ENCODE assay signal across 8 mouse cellular contexts in genomic region chr3:100916844-100917243, GRCm38 (mm10). TPM values are rescaled to one million over a fixed set of nuclear protein-coding genes. Genes with fewer than 3 reads are reported as not detected.
DNase-seq lines count a peak whose midpoint lies in the region; ATAC-seq and TF ChIP-seq lines count a peak whose summit lies in the region.

No protein-coding gene starts in this region.

- H3K9me3 ChIP-seq in embryonic facial prominence, embryonic 11.5 days (replicated peaks; ENCODE audit: control insufficient read depth, low read length): no peaks in the 10 kb centered on the region
- H3K9me3 ChIP-seq in embryonic facial prominence, embryonic 10.5 days: no peaks in the 10 kb centered on the region
- H3K9me3 ChIP-seq in liver, embryonic 16.5 days (replicated peaks; ENCODE audit: control insufficient read depth, low read length): no peaks in the 10 kb centered on the region

- no peak overlapping the region for H3K27ac ChIP-seq in embryonic facial prominence, embryonic 11.5 days (replicated peaks; ENCODE audit: low read depth, low read length)
- no peak overlapping the region for H3K27ac ChIP-seq in embryonic facial prominence, embryonic 10.5 days (replicated peaks)
- no peak overlapping the region for H3K27ac ChIP-seq in cortical plate, adult 2 months (ENCODE audit: insufficient read depth, low read length)
- no peak overlapping the region for H3K27ac ChIP-seq in liver, embryonic 16.5 days (ENCODE audit: low read length)

- TF ChIP-seq POLR2A in cortical plate, adult 2 months (IDR thresholded peaks at IDR 0.05; ENCODE audit: extremely low read depth, insufficient read depth, low read length): no peak

- H3K4me2 ChIP-seq in embryonic facial prominence, embryonic 11.5 days (ENCODE audit: low read depth, low read length): no peak overlapping the region
- H3K4me2 ChIP-seq in liver, embryonic 16.5 days (ENCODE audit: low read depth, low read length): peak overlapping the region; percentile 24; the same call in 1 of the 2 replicates

- WGBS in embryonic facial prominence, embryonic 11.5 days: 20% methylated on average over 7 of the region's 7 CpGs
- 25% methylated on average over 7 of the region's 7 CpGs for WGBS in embryonic facial prominence, embryonic 10.5 days
- 10% methylated on average over 7 of the region's 7 CpGs for WGBS in liver, embryonic 16.5 days (ENCODE audit: insufficient replicate concordance)

- ATAC-seq in embryonic facial prominence, embryonic 11.5 days (replicated peaks; ENCODE audit: insufficient number of reproducible peaks, low FRiP score, low TSS enrichment, low read depth): no peak
- no peak for ATAC-seq in liver, embryonic 16.5 days (ENCODE audit: low read depth)

- peak; percentile 40; the same call in 1 of the 2 replicates for TF ChIP-seq CTCF in cortical plate, adult 2 months (IDR thresholded peaks at IDR 0.05; ENCODE audit: extremely low read depth, insufficient read depth, low read length)

- H3K36me3 ChIP-seq in embryonic facial prominence, embryonic 11.5 days (replicated peaks; ENCODE audit: control insufficient read depth, insufficient read depth, low read depth, low read length): no peaks in the 10 kb centered on the region
- H3K36me3 ChIP-seq in embryonic facial prominence, embryonic 10.5 days (replicated peaks): no peaks in the 10 kb centered on the region
- no peaks in the 10 kb centered on the region for H3K36me3 ChIP-seq in liver, embryonic 16.5 days (ENCODE audit: control insufficient read depth, insufficient read depth)

- no peaks in the 10 kb centered on the region for H3K27me3 ChIP-seq in embryonic facial prominence, embryonic 11.5 days (ENCODE audit: control insufficient read depth, insufficient read depth, low read length)
- no peaks in the 10 kb centered on the region for H3K27me3 ChIP-seq in embryonic facial prominence, embryonic 10.5 days (replicated peaks; ENCODE audit: low read depth, poor library complexity, severe bottlenecking)
- no peaks in the 10 kb centered on the region for H3K27me3 ChIP-seq in liver, embryonic 16.5 days (ENCODE audit: control insufficient read depth, insufficient read depth, low read depth, low read length)

- H3K4me1 ChIP-seq in embryonic facial prominence, embryonic 11.5 days (ENCODE audit: control insufficient read depth, insufficient read depth, low read length): no peaks in the 10 kb centered on the region
- peaks cover 8% of the 10 kb centered on the region; the same call in 1 of the 2 replicates for H3K4me1 ChIP-seq in embryonic facial prominence, embryonic 10.5 days
- no peaks in the 10 kb centered on the region for H3K4me1 ChIP-seq in cortical plate, adult 2 months (ENCODE audit: control insufficient read depth, insufficient read depth, low read length)
- peaks cover 4% of the 10 kb centered on the region for H3K4me1 ChIP-seq in liver, embryonic 16.5 days (ENCODE audit: control insufficient read depth, low read depth, low read length)

- DNase-seq in embryonic facial prominence, embryonic 11.5 days (ENCODE audit: low spot score): peak; percentile 85
- DNase-seq in embryonic facial prominence, embryonic 10.5 days (ENCODE audit: low spot score): no peak
- peak; percentile 60 for DNase-seq in lung, postnatal 10 days
- no peak for DNase-seq in lung, adult 18-20 months
- no peak for DNase-seq in testis, postnatal 14 days (ENCODE audit: low spot score)
- DNase-seq in urinary bladder, postnatal 10 days (ENCODE audit: low spot score): no peak

- no peak overlapping the region for H3K9ac ChIP-seq in embryonic facial prominence, embryonic 11.5 days (replicated peaks; ENCODE audit: low read length)
- H3K9ac ChIP-seq in liver, embryonic 16.5 days (ENCODE audit: low read depth, low read length): no peak overlapping the region

- H3K4me3 ChIP-seq in embryonic facial prominence, embryonic 11.5 days (ENCODE audit: low read depth, low read length): no peak overlapping the region
- H3K4me3 ChIP-seq in embryonic facial prominence, embryonic 10.5 days: no peak overlapping the region
- no peak overlapping the region for H3K4me3 ChIP-seq in cortical plate, adult 2 months (ENCODE audit: insufficient read depth, low read length)
- no peak overlapping the region for H3K4me3 ChIP-seq in liver, embryonic 16.5 days (ENCODE audit: low read depth, low read length)

RNA-seq across cellular contexts. Expression of gene Trim45, which starts 5.2 kb away (rescaled TPM):
- 4.3 and 5.2 TPM in 2 replicates for polyA plus RNA-seq in embryonic facial prominence, embryonic 11.5 days (2014; fragmentation: Nextera tagmentation; extraction: Ambion mirVana)
- 5.7 and 6.3 TPM in 2 replicates for polyA plus RNA-seq in embryonic facial prominence, embryonic 10.5 days (2016; fragmentation: Nextera tagmentation; extraction: Ambion mirVana)
- 8.1 and 8.7 TPM in 2 replicates for polyA plus RNA-seq in cortical plate, adult 2 months (2012; rRNA removed)
- 0.63 and 0.82 TPM in 2 replicates for polyA plus RNA-seq in liver, embryonic 16.5 days (2015; fragmentation: Nextera tagmentation; extraction: Ambion mirVana)

RNA-seq across cellular contexts. Expression of gene Ttf2, which starts 52.6 kb away (rescaled TPM):
- polyA plus RNA-seq in embryonic facial prominence, embryonic 11.5 days (2014; fragmentation: Nextera tagmentation; extraction: Ambion mirVana): 23.0 and 25.0 TPM in 2 replicates
- polyA plus RNA-seq in embryonic facial prominence, embryonic 10.5 days (2016; fragmentation: Nextera tagmentation; extraction: Ambion mirVana): 28.1 and 31.4 TPM in 2 replicates
- polyA plus RNA-seq in cortical plate, adult 2 months (2012; rRNA removed): 1.1 and 1.2 TPM in 2 replicates
- 6.1 and 6.4 TPM in 2 replicates for polyA plus RNA-seq in liver, embryonic 16.5 days (2015; fragmentation: Nextera tagmentation; extraction: Ambion mirVana)

Comparison
In these comparisons a context has a peak if more than half of its experiments do, and no peak if none do; other contexts are left out.
1. DNase-seq: peak in embryonic facial prominence, embryonic 11.5 days (single experiment) and lung, postnatal 10 days (single experiment); none in embryonic facial prominence, embryonic 10.5 days (single experiment), lung, adult 18-20 months (0 of 2), testis, postnatal 14 days (single experiment) and urinary bladder, postnatal 10 days (single experiment).